Mouse (Mus musculus) small intestine, adult 2 months (tissue): ENCODE measurements around the gene AY761185. TPM values are rescaled to one million over a fixed set of nuclear protein-coding genes. Genes with fewer than 3 reads are reported as not detected.

Experiments
- H3K27ac ChIP-seq: fragments of 200-500 bp; 2 replicates; pipeline ENCODE4 v1.5.1; 2012; ENCODE audit warnings: low read depth, low read length, control low read depth, inconsistent platforms; ENCODE audit not compliant: insufficient read depth
- H3K27me3 ChIP-seq: fragments of 200-500 bp; 2 replicates; pipeline ENCODE4 v1.6.1; 2012; ENCODE audit warnings: mild to moderate bottlenecking, moderate library complexity, low read length, inconsistent platforms; ENCODE audit not compliant: control insufficient read depth, insufficient read depth
- H3K36me3 ChIP-seq: fragments of 200-500 bp; 2 replicates; pipeline ENCODE4 v1.6.1; 2012; ENCODE audit warnings: mild to moderate bottlenecking, low read length, control low read depth, inconsistent platforms; ENCODE audit not compliant: control insufficient read depth, insufficient read depth
- H3K4me1 ChIP-seq: fragments of 200-500 bp; 2 replicates; pipeline ENCODE4 v1.6.1; 2012; ENCODE audit warnings: low read length, inconsistent platforms, mixed read lengths; ENCODE audit not compliant: control insufficient read depth, insufficient read depth, insufficient read length
- H3K4me3 ChIP-seq: fragments of 200-500 bp; 2 replicates; pipeline ENCODE4 v1.5.1; 2012; ENCODE audit warnings: low read depth, mild to moderate bottlenecking, control low read depth, inconsistent platforms, low read length, moderate library complexity
- CTCF ChIP-seq: fragments of 200-500 bp; IDR thresholded peaks from 2 replicates; pipeline ENCODE4 v1.5.1; 2012; ENCODE audit warnings: low read depth, mild to moderate bottlenecking, control low read depth, inconsistent platforms, low read length, moderate library complexity, mixed read lengths; ENCODE audit not compliant: insufficient replicate concordance, insufficient read length; ENCODE audit errors: extremely low read depth
- POLR2A ChIP-seq: fragments of 200-500 bp; IDR thresholded peaks from 2 replicates; pipeline ENCODE4 v1.6.1; 2012; ENCODE audit warnings: low read depth, mild to moderate bottlenecking, control low read depth, inconsistent platforms, low read length, moderate library complexity
- WGBS: fragments of 180-500 bp; shearing (Covaris S2); methylation state at CpG from one replicate; pipeline ENCODE4 v1.1.7; 2018; 5-methylcytosine and 5-hydroxymethylcytosine counted together
- polyA plus RNA-seq: library from polyadenylated mRNA; depleted of rRNA; stranded (reverse); fragments of >200 nt; gene quantifications from 2 replicates; pipeline ENCODE4 v1.2.3, GENCODE M21; 2012; rRNA removed

Gene AY761185
- polyA plus RNA-seq, 1 experiment: not detected

GRCm38 (mm10) chr8:20902527-20902926 is 42.0 kb downstream of the AY761185 start, which contains the start of gene Gm15056:
Gene Gm15056 (minus strand): TSS chr8:20902627.
- H3K36me3 ChIP-seq: no peaks in the 10 kb centered on the region
- TF ChIP-seq POLR2A (no peak), CTCF (no peak)
- WGBS: 34% methylated on average over 2 of the region's 2 CpGs

More at GRCm38 (mm10) chr8:20902527-20902926, 42.0 kb downstream of the AY761185 start, which contains the start of gene Gm15056:
- no peak within 1 kb of the TSS for H3K27ac ChIP-seq
- H3K27me3 ChIP-seq: no peaks in the 10 kb centered on the region
- H3K4me1 ChIP-seq: no peaks in the 10 kb centered on the region
- H3K4me3 ChIP-seq: no peak within 1 kb of the TSS

Other genes with a start within 250 kb of the AY761185 start
- gene Defb33, start 52.0 kb downstream of the AY761185 start, polyA plus RNA-seq: not detected in 2 replicates
- not detected in 2 replicates for gene Gm15056, start 42.1 kb downstream of the AY761185 start, polyA plus RNA-seq
- gene Gm6040, start 22.6 kb downstream of the AY761185 start, polyA plus RNA-seq: not detected in 2 replicates
- gene Defa21, start 80.8 kb upstream of the AY761185 start, polyA plus RNA-seq: 39.6 and 3,729 TPM in 2 replicates
- 901 and 2,073 TPM in 2 replicates for gene Defa23, start 110.3 kb upstream of the AY761185 start, polyA plus RNA-seq
- 1.9 and 8.8 TPM in 2 replicates for gene Defa35, start 120.3 kb upstream of the AY761185 start, polyA plus RNA-seq
- gene Defa25, start 139.7 kb upstream of the AY761185 start, polyA plus RNA-seq: not detected in 2 replicates
- 180 and 1,620 TPM in 2 replicates for gene Gm14851, start 151.3 kb upstream of the AY761185 start, polyA plus RNA-seq
- gene Defa30, start 189.9 kb upstream of the AY761185 start, polyA plus RNA-seq: 261 and 977 TPM in 2 replicates
- gene Defa22, start 217.6 kb upstream of the AY761185 start, polyA plus RNA-seq: 36.0 and 3,821 TPM in 2 replicates
- not detected in 2 replicates for gene Defa31, start 246.9 kb upstream of the AY761185 start, polyA plus RNA-seq